Mouse (Mus musculus): Measurements from ENCODE around the gene St3gal3. TPM values are rescaled to one million over a fixed set of nuclear protein-coding genes. Genes with fewer than 3 reads are reported as not detected.

St3gal3 gene
- total RNA-seq, 4 experiments from 2014 or later = 30.4 to 40.3 (median 35.3) TPM

GRCm38 (mm10) chr4:118049606-118050302, 85.0 kb downstream of the St3gal3 start:
- no peak for DNase-seq

DNA sequence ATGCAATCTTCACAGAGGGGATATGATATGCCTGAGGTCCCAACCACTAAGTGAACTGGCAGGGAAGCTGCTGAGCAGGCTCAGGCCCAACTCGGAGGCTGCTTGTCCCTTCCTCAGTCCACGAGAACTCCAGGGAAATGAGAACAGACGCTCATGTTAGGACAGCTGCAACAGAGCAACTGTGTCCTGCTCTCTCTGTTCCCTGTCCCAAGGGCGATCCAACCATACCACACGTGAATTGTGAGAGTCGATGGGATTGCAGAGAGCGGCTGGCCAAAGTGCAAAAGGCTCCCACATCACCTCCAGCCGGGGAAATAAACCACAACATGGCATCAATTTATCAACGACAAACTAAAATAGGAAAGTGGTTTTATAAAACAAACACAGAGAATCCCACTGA, 90.2 kb downstream of the St3gal3 start:
- DNase-seq = no peak

GRCm38 (mm10) chr4:118043331-118044002, 91.2 kb downstream of the St3gal3 start:
- no peak for DNase-seq

DNA sequence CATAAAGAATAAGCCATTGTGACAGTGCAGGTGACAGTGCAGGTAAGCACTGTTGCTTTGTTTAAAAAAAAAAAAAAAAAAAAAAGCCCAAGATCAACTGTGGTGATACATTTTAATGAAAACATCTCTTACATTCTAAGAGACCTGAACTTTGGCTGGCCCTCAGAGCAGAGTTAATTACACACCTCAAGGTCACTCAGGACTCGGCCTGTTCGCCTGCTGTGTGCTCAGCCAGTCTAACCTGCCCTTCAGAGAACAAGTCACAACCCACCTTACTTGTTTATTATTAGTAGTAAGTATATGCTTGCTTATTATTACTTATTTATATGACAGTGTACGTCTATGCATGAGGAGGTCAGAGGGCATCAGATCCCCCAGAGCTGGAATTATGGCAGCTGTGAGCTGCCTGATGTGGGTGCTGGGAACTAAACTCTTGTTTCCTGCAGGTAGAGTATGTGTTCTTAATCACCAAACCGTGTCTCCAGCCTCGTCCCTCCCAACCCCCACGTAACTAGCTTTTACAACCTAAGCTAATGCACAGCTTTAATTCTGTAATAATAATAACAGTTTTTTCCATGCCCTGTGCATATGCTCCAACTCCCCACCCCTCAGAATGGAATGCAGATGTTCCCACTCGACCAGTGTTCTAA, 91.9 kb downstream of the St3gal3 start:
- DNase-seq = no peak

DNA sequence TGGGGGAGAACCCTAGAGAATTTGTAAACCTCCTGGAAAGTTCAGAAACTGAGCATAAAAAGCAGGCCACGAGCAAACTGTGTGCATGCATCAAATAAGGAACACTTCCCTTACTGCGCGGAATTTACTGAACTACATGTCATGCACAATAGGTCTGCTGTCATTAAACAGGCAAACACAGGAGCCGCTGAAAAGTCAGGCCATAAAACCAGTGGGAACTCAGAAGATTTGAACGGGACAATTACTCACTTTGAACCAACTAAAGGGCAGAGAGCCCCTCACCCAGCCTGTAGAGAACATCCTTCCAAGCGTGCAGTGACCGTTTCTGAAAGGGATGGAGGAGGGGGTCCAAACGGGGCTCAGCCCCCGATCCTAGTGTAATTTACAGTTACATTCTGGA, 93.6 kb downstream of the St3gal3 start:
- no peak for DNase-seq

GRCm38 (mm10) chr4:118040650-118041049, 94.1 kb downstream of the St3gal3 start:
- DNase-seq = no peak

DNA sequence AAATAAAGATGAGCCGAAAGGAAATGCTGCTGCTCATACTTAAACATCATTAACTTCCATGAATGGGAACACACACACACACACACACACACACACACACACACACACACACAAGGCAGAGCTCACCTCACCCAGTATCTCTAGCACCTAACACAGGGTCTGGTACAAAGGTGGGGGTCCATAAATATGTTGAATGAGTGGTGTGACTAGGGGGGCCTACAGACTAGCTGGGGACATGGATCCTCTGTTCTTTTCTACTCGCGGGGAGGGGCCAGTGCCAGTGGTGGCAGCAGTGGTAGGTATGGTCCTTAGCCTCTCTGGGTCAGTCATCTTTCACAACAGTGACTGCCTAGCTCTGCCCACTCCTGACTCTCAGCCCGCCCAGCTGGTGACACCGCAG, 94.8 kb downstream of the St3gal3 start:
- DNase-seq = no peak

- no peak for DNase-seq
Measured at GRCm38 (mm10) chr4:118038023-118038422, 96.7 kb downstream of the St3gal3 start.

DNA sequence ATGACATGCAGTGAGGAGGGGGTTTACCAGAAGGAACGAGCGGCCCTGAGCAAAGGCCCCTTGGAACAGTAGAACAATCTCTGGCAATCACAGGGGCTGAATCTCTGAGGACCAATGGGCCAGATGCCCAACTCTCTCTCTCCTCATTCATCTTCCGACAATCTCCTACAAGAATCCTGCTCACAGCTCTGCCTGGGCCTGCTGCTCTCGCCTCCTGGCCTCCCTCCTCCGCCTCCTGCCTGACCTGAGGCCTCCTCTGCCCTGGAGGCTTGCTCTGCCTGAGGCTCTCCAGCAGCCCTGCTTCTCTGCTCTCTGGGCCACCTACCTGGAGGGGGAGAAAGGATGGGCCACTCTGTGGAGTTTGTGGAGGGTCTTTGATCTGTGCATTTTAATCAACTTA, 97.3 kb downstream of the St3gal3 start:
- DNase-seq = no peak

- no peak for DNase-seq
Measured at GRCm38 (mm10) chr4:118036531-118036930, 98.2 kb downstream of the St3gal3 start.

GRCm38 (mm10) chr4:118035090-118035489, 99.6 kb downstream of the St3gal3 start:
- DNase-seq = no peak

GRCm38 (mm10) chr4:118033026-118033425, 101.7 kb downstream of the St3gal3 start:
- DNase-seq = no peak

GRCm38 (mm10) chr4:118031776-118032170, 102.9 kb downstream of the St3gal3 start:
- DNase-seq = no peak

DNA sequence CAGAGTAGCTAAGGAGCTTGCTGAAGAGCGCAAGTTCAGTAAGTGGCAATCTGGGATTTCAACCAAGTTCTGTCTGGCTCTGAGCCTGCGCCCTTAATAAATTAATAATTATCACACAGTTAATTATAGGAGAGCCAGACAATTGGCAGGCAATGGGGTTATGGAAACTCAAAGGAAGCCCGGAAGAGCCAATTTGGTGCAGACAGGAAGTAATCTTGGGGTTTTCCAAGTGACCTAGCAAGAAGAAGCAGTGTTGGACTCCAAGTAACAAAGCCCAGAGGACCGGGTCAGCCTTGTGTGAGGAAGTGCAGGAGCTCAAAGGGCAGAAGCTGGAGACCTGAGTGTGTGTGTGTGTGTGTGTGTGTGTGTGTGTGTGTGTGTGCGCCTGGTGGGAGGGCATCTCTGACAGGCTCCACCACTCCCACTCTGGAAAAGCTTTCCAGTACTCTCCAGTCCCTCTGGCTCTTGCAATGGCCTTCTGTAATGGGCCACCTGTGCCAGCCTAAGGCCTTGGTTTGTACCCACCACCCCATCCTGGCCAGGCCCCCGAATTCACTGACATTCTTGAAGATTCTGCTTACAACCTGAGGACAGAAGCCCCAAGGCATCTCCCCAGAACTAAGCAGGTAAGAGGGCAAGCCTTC, 103.5 kb downstream of the St3gal3 start:
- DNase-seq = no peak

- no peak for DNase-seq
Measured at GRCm38 (mm10) chr4:118030330-118030729, 104.4 kb downstream of the St3gal3 start.

GRCm38 (mm10) chr4:118029892-118030291, 104.8 kb downstream of the St3gal3 start:
- no peak for DNase-seq

DNA sequence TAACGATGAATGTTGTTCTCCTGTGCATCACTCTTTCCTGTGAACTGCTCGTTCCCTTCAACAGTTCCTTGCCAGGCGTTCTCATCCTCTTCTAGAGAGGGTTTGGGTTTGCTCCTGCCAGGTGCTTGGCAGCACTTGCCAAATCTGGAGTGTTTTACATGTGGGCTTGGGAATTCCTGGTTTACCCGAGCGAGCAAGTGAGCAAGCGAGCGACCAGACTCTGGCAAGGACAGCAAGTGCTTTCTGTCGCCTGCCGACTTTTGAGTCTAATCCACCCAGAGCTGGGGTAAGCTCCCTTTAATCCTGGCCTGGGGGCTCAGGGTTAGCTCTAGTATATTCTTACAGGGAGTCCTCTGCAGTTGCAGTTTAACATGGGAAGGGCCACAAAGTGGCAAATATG, 105.7 kb downstream of the St3gal3 start:
- DNase-seq = no peak

DNA sequence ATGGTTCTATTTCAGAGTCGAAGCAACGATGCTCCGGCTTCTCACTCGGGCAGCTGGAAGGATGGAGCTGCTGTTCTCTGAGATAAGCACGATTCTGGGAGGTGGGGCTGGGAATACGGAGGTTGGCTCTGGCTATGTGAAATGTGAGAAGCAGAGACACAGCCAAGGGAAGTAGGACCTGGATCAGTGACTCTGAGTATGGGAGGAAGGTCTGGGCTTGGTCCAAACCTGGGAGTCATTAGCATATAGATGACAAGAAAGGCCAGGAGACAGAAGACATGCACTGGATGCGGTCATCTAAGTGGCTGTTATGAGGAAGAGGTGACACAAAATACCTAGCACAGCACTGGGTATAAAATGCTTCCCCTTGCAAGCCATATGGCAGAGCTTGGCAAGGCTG, 108.8 kb downstream of the St3gal3 start:
- no peak for DNase-seq

- no peak for DNase-seq
Measured at GRCm38 (mm10) chr4:118025381-118025780, 109.3 kb downstream of the St3gal3 start.

DNA sequence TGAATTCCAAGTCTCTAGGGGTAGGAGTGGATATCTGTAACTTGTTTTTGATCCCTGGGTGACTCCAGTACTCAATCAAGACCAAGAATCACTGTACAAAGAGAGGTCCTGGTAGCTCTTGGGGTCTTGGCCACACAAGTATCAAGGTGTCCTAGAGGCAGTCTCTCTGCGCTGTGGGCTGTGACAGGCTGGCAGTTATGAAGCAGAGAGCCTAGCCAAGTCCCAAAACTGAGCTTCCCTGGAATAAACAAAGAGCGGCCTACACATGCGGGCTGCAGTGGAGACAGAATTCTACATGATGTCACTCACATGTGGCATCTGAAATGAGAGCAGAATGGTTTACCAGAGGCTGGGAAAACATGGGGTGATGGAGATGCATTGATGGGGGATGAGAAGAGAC, 111.9 kb downstream of the St3gal3 start:
- DNase-seq = no peak

GRCm38 (mm10) chr4:118022406-118022805, 112.3 kb downstream of the St3gal3 start:
- DNase-seq = no peak

DNA sequence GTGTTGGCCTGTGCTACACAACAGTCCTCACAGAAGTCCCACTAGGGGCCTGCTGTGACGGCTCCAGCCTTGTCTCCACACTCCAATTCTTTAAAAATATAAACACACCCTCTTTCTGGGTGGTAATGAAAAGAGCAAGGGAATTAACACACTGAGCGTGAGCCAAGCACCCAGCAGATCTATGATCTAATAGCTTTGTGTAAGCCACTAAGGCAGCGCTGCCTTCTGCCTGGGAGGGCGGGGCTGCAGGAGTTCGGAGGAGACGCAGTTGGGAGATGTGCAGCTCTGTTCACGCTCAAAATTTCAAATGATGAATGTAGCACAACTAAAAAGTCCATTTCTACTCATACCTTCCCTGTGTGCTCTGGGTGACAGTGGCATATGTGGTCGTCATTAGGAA, 115.1 kb downstream of the St3gal3 start:
- no peak for DNase-seq

- no peak for DNase-seq
Measured at GRCm38 (mm10) chr4:118019218-118019617, 115.5 kb downstream of the St3gal3 start.

Measured in adrenal gland, adult 8-10 months (tissue).